Mouse (Mus musculus): ENCODE measurements around the gene Dusp19.

Dusp19 gene

DNA sequence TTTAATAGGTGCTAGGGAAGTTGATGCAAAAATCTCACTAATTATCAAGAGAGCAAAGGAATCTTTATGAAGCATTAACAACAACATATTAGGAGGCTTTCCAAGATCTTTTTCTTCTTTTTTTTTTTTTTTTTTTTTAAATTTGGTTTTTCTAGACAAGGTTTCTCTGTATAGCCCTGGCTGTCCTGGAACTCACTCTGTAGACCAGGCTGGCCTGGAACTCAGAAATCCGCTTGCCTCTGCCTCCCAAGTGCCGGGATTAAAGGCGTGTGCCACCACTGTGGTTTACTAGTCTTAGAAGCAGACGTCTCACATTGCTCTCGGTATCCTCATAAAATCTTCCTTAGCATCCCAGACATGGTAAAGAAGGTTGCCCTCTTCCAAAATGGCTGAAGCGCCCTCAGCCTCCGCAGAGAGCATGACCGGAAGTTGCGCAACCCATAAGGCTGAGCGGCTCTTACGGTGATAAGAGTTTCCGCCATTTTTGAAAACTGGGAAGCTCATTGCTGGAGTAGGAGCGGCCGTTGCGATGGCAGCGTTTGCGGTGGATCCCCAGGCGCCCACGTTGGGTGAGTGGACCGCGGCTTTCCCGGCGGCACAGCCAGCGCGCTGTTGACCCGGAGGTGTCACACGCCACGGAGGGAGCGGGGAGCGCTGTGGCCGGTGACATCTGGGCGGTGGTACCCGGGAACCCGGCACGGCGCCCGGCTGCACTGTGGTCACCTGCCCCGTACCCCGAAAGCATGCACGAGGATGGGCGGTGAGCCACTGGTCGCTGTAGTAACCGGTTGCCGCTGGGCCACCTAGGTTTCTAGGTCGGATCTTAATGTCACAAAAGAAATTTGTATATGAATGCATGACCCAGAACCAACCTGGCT is 21.8 kb downstream of the Dusp19 start:
- peak; percentile 87 for DNase-seq

DNA sequence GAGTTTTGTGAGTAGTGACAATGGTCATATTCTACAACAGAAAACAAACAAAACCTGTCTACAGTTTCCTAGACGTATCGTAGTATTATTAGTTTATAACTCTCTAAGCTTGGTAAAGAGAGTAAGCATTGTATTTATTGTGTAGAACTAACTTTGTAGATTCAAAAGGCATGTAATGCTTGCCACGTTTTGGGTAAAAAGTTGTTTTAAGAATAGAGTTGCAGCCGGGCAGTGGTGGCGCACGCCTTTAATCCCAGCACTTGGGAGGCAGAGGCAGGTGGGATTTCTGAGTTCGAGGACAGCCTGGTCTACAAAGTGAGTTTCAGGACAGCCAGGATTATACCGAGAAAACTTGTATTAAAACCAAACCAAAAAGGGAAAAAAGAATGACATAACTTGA is 22.6 kb downstream of the Dusp19 start:
- DNase-seq = no peak

DNA sequence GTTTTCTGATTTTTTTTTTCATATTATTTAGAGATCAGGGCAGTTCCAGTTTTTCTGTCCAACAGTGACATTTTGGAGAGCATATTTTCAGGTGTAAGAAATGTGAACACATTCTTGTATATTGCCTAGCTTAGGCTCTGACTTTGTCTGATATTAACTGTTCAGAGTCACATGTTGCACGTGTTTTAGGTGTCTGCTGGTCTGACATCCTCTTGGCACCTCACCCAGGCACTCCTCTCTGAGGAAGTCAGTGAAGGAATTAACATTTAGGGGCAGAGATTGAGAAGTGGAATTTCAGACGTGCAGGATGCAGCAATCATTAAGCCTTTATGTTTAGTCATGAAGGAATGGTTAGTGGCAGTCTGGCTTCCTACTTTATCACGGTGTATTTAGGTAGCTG is 23.0 kb downstream of the Dusp19 start:
- DNase-seq = no peak

DNA sequence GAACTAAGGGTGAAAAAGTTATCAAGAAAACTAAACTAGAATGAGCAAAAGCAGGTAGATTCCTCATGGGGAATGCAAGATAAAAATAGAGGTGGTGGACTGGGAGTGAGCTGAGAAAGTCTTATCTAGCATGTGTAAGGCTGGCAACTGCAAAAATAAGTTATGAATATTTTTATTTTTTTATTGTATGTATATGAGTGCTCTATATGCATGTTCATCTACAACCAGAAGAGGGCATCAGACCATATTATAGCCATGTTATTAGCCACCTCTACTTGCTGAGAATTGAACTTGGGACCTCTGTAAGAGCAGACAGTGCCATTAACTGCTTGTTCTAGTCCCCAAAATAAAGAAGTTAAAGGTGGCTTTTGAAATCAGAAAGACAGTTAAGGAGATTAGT is 44.6 kb downstream of the Dusp19 start:
- DNase-seq = no peak

DNA sequence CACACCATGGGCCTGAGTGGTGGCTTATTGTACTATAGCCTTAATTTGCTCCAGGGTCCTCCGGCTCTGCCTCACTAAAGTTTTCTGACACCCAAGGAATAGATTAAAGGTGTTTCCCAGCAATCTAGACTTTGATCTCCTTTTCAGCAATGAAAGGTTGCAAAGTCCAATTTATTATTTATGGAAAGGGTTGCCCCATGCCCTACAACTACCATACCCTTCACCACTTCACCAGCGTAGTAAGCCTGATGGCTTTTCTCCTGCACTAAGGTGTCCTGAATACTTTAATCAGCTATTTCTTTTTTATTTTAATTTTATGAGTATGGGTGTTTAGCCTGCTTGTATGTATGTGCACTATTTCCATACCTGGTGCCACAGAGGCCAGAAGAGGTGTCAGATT is 45.8 kb downstream of the Dusp19 start:
- no peak for DNase-seq

DNA sequence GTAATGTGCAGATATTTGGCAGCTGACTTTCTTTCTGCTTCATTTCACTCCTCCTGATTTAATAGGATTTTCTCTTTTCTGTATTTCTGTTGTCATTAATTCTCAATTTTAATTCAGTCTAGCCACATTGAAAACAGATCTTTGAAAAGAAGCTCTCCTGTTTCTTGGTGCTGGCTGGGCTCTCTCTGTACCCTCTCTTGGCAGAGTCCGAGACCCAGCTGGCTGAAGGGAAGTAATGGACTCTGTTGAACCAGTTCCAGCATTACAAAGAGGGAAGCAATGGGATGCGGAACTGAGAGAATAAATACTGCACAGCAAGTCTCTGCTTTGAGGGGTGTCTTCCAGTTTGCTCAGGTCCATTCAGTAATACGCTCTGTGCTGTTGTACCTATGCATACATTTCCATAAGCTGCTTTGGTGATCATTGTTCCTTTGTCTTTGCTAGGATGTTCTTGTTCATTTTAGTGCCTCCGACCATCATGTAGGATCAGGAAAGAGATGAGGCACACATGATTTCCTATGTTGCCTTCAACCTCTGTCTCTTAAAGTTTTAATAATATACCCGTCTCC is 50.6 kb downstream of the Dusp19 start:
- DNase-seq = no peak

DNA sequence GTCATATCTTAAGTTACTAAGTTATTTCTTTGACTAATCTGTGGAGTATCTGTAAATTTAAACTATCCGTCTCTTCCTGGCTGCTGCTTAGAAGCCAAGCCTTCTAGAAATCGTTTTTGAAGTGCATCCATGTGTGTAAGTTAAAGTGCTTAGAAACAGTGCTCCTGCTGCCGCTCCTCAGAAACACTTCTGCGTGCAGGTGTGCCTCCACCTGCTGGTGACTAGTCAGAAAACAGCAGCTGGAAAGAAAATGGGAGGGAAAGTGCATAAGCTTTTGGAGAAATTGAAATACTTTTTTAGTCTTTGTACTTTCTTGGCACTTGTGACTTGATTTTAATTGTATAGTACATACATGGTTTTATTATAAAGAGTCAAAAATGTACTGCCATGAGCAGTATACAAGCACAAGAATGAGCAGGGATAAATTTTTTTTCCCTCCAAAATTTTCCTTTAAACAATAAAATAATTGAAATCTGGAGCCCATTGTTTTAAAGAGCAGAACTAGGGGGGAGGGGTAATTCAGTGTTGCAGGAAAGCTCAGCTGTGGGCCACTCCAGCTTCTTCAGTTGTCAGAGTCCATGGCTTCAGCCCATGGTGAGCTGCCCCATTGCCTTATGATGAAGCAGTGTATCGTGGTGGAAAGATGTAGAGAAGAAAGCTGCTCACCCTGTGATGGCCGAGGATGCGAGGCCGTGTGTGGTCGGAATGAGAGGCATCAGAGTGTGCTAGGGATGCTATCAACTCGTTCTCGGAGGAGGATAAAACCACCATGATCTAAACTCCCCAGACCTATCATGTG is 53.2 kb downstream of the Dusp19 start:
- peak; percentile 18 for DNase-seq

DNA sequence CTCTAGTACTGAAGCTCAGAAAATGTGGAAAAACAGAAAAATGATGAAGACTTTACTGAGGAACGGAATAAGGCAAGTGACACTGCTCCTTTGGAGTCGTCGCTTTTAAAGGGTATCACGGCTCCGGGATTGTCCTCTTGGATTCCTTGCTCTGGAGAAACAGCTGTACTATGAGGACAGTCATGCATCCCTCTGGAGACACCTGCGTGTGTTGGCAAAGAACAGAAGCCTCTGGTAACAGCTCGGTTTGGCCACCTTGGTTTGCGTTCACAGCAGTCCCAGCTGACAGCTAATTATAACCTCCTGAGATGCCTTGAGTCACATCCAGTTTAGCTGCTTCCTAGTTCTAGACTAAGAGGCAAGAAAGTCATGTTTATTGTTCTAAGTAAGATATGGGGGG is 62.0 kb downstream of the Dusp19 start:
- no peak for DNase-seq
